Mouse (Mus musculus) cerebellum, adult 11-12 months (tissue): ENCODE results near the gene Snap25.

Experiments
- DNase-seq: peaks from one replicate; pipeline ENCODE4 v3.0.0; 2022

The Snap25 gene

DNA sequence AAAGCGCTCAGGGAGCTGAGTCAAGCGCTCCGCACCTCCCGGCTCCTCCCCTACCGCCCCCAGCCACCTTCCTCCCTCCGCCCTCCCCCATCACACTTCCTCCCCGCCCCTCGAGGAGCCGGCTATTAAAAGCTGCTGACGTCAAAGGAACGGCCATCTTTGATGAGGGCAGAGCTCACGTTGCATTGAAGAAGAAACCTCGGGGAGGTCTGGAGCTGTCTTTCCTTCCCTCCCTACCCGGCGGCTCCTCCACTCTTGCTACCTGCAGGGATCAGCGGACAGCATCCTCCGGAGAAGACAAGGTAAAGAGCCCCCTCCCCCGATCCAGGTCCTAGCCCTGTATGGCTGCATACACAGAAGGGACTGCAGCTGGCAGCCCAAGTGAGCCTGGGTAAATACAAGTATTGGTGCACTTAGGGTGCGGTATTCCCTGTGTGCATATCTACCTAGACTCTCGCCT lies at the start of gene Snap25:
Snap25 (plus strand) TSS at position 155 of the 460 bp plus-strand sequence.
- DNase-seq: peak; percentile 93

DNA sequence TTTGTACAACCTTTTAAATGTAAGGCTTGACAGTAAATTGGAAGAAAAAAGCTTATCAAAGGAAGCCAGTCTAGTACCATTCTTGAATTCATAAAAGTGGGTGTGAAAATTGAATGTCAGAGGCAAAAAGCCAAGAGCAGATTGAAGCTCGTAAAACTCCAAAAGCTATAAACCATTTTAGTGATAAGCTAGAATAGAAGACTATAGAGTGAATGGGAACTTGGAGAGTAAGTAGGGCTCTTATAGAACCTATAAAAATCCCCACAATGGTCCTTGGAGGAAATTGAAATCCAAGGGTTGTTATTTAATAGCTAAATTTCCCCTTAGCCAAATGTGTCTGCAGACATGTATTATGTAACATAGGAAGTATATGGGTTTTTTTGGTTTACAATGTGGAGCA lies 46.3 kb upstream of the Snap25 start:
- DNase-seq: no peak

DNA sequence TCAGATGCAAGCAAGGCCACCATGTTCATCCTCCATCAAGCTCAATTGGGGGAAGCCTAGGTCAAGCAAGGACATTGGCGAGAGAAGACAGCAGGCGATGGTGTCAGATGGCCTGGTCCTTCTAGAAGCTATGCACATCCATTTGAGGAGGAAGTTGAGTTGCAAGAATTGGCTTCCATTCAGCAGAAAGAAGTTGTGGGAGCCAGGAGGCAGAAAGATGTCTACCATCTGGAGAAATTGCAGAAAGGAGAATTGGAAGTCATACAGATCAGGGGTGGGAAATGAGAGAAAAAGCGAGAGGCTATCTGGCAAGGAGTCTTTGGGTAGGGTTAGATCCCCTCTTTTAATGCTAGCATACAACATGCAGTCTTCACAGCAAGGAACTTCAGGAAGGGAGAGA lies 44.1 kb upstream of the Snap25 start:
- no peak for DNase-seq

DNA sequence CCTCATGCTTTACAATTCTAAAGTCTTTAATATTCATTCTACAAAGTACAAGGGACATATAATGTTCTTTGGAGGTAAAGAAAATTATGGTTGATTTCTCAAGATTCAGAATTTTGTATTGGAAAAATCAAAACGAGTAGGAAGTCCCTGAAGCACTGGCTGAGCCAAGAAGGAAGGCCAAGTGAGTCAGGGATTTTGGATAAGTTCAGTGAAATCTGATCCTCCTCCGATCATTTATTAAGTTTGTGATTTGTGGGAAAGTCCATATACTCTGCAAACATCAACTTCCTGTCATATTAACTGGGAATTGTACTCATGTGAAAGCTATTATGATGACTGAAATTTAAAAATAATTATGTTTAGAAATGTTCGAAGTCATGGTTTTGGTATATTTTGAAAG lies 43.6 kb upstream of the Snap25 start:
- no peak for DNase-seq

- peak; percentile 89 for DNase-seq
These were observed 42.5 kb upstream of the Snap25 start for GRCm38 (mm10) chr2:136670539-136671271.

GRCm38 (mm10) chr2:136674077-136674757 lies 39.0 kb upstream of the Snap25 start:
- peak; percentile 92 for DNase-seq

GRCm38 (mm10) chr2:136676196-136676595 lies 37.1 kb upstream of the Snap25 start:
- DNase-seq: no peak

- DNase-seq: no peak
These were observed 36.3 kb upstream of the Snap25 start for GRCm38 (mm10) chr2:136676918-136677445.

GRCm38 (mm10) chr2:136678321-136679161 lies 34.7 kb upstream of the Snap25 start:
- DNase-seq: peak; percentile 94

- peak; percentile 90 for DNase-seq
These were observed 33.7 kb upstream of the Snap25 start for GRCm38 (mm10) chr2:136679280-136680221.

DNA sequence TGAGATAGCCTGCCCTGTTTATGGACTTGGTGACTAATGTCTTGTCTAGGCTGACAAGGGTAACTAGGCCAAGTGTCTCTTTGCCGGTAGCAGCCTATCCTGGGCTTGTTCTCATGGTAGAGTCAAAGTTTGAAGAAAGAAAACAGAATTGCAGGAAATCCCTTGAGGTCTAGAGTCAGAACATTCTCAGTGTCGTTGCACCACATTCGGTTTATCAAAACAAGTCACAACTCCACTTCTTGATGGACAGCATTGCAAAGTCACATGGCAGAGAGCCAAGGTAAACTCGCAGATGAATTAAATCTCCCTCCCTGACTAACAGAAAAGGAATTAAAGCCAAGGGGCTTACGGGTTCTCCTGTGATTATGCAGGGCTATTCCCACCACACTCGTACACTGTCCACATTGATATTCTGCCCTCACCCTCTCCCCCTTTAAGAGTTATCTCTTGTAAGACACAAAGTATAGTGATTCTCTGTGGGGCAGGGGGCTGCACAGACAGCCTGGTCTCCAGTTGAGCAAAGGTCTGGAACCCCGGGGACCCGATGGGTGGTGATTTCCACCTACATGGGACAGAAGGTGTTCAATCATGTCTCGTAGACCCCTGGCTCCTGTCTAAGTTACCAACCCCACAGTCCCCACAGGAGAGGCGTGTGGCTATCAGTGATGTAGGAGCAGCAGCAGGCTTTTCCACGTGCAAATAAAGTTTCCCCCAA lies 30.9 kb upstream of the Snap25 start:
- DNase-seq: no peak

GRCm38 (mm10) chr2:136686195-136686594 lies 27.1 kb upstream of the Snap25 start:
- peak; percentile 93 for DNase-seq

- DNase-seq: peak; percentile 67
These were observed 25.9 kb upstream of the Snap25 start for GRCm38 (mm10) chr2:136687316-136687715.

DNA sequence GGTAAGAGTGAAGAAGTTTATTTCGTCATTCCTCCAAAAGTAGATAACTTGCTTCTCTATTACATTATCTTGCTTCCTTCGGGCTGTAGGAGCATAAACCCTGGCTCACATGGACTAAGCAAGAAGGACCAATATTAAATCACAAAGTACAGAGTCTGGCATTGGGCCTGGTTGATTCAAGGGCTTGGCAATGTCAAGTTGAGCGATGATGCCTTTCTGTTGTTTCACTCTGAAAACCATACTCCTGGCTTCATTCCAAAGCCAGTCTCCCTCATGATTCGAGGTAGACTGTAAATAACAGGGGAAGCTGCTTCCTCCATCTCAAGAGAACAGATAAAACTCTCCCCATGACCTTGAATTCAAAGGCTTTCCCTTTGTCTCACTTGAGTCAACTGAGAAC lies 23.8 kb upstream of the Snap25 start:
- no peak for DNase-seq

DNA sequence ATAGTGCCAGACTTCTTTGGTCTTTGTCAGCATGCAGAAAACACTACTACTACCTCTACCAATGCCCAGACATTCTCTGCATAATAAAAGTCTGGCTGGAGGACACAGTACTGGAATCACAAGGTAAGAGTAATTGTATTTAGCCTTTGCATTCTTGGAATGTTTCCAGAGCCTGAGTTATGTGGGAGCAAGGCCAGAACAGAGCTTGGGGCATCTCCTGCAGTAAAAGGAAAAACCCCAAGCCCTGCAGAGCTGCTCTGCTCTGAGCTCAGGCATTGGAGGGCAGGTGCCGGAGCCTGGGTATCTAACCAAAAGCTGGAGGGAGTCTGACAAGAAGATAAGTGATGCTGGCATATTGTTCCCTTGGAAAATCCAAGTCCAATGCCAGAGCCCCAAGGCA lies 21.6 kb upstream of the Snap25 start:
- peak; percentile 54 for DNase-seq

DNA sequence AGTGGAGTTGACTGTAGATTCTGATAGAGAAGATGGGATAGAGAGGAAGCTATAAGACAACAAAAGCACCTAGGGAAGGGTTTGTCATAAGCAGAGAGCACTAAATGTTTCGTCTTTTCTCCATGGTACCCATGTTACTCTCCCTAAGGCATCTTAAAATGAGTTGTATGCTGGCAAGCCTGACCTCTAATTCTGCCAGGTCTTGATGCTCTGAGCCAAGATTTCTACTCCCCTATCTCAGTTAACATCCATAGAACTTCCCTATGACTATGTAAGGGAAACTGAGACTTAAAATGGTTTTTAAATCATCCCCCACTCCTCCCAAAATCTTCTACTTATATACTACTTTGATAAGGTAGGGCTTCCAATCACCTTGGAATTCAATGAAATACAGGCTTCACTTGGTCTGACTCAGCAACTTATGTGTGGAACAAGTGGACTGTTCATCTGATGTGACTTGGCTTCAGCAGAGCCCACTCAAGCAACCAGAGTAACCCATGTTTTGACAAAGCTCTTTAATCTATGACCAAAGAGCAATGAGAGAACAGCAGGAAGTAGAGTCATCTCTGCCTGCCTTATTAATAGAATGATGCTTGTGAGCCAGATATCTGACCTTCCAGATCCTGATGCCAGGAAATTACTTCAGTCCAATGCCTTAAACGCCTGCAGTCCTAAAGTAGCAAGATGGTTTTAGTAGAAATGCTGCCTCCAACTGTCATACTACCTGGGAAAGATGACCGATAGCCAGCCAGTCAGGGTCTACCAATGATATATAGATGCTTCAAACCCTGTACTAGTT lies 13.6 kb upstream of the Snap25 start:
- DNase-seq: peak; percentile 55

DNA sequence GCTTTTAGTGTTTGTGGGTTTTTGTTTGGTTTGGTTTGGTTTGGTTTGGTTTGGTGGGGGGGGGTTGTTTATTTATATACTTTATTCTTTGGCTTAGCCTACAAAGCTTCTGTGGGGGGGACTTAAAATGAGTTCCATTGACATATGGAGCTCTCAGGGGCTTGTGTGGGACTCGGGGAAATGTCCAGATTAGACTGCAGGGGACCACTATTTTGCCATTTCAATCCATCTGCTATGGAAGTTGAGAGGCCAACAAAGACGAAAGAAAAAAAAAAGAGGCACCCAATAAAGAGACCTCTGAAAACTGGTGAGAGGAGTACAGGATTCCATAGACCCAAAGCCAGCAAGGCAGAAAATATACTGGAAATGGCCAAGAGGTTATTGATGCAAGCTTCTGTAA lies 9.9 kb upstream of the Snap25 start:
- peak; percentile 89 for DNase-seq

GRCm38 (mm10) chr2:136711155-136711554 lies 2.1 kb upstream of the Snap25 start:
- no peak for DNase-seq

DNA sequence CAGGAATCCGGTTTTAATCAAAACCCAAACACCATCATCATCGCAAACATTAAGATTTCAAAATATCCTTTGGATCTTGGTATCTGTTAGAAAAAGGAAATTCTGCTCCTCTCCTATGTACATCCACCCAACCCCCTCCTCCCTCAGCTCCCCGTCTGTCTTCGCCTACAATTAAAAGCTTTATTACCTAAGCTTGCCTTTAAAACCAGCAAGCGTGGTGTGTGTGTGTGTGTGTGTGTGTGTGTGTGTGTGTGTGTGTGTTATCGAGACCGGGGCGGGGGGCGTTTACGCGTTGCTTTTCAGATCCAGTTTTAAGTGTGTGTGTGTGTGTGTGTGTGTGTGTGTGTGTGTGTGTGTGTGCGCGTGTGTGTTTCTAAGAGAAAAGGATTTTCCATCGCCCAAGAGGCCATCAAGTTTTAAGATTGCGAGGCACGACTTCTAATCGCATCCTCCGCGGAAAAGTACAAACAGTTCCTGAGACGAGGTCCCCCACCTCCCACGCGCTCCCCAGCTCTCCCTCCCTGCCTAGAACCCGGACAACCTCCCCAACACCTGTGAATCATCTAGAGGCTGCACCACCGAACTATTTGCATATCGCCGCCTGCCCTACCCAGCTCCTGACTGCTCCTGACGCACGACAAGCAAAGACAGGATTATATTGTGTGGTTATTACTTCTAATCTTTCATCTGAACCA lies 1.4 kb upstream of the Snap25 start:
- DNase-seq: peak; percentile 85
